Mouse (Mus musculus) midbrain, embryonic 16.5 days (tissue): ENCODE data around the gene Pip4k2b. TPM values are rescaled to one million over a fixed set of nuclear protein-coding genes. Genes with fewer than 3 reads are reported as not detected.
A peak's percentile ranks its signal among the peaks of the same experiment; 100 is the strongest.

Experiments
- ATAC-seq: fragments of 200-750 bp; cut with Nextera tagmentation; 2 replicates; pipeline ENCODE4 v1.8.0; 2017; ENCODE audit warnings: moderate TSS enrichment
- H3K27ac ChIP-seq: fragments of 300-500 bp; sonication (generic); 2 replicates; pipeline ENCODE4 v1.5.1; 2014; ENCODE audit warnings: mild to moderate bottlenecking, low read length, mixed read lengths
- H3K27me3 ChIP-seq: fragments of 300-500 bp; sonication (generic); 2 replicates; pipeline ENCODE4 v1.6.1; 2014; ENCODE audit warnings: low read depth, low read length, mixed read lengths; ENCODE audit not compliant: control insufficient read depth, insufficient read depth
- H3K36me3 ChIP-seq: fragments of 300-500 bp; sonication (generic); 2 replicates; pipeline ENCODE4 v1.6.1; 2014; ENCODE audit warnings: mild to moderate bottlenecking, low read length, moderate library complexity, mixed read lengths; ENCODE audit not compliant: control insufficient read depth, insufficient read depth
- H3K4me1 ChIP-seq: fragments of 300-500 bp; sonication (generic); 2 replicates; pipeline ENCODE4 v1.6.1; 2014; ENCODE audit warnings: mild to moderate bottlenecking, low read length, mixed read lengths; ENCODE audit not compliant: control insufficient read depth, insufficient read depth
- H3K4me2 ChIP-seq: fragments of 300-500 bp; sonication (generic); 2 replicates; pipeline ENCODE4 v1.6.1; 2014; ENCODE audit warnings: mild to moderate bottlenecking, low read length, mixed read lengths
- H3K4me3 ChIP-seq: fragments of 300-500 bp; sonication (generic); 2 replicates; pipeline ENCODE4 v1.5.1; 2014; ENCODE audit warnings: low read depth, mild to moderate bottlenecking, low read length, moderate library complexity, mixed read lengths
- H3K9ac ChIP-seq: fragments of 300-500 bp; sonication (generic); 2 replicates; pipeline ENCODE4 v1.6.1; 2014; ENCODE audit warnings: low read depth, low read length, mixed read lengths
- H3K9me3 ChIP-seq: fragments of 300-500 bp; sonication (generic); replicated peaks from 2 replicates; pipeline ENCODE4 v1.6.1; 2014; ENCODE audit warnings: mild to moderate bottlenecking, low read length, mixed read lengths; ENCODE audit not compliant: control insufficient read depth, poor library complexity, severe bottlenecking
- WGBS: fragments of 180-500 bp; shearing (Covaris S2); extraction: QIAGEN DNeasy Blood & Tissue Kit; methylation state at CpG from one replicate; pipeline ENCODE4 v1.1.7; 2014; 5-methylcytosine and 5-hydroxymethylcytosine counted together
- polyA plus RNA-seq: library from polyadenylated mRNA; unstranded; fragments of >200 nt; fragmentation: Nextera tagmentation; extraction: Ambion mirVana; gene quantifications from 2 replicates; pipeline ENCODE4 v1.2.1, GENCODE M21; 2015

Pip4k2b gene
- polyA plus RNA-seq, 1 experiment from 2014 or later: 5.1 TPM

GRCm38 (mm10) chr11:97779968-97780701, 35.6 kb upstream of the Pip4k2b start:
- 76% methylated on average over 2 of the region's 2 CpGs for WGBS
- no peak for ATAC-seq
- Histone ChIP-seq H3K9ac (no peak overlapping the region), H3K4me1 (peaks cover 18% of the 10 kb centered on the region), H3K27ac (no peak overlapping the region), H3K36me3 (peaks cover 34% of the 10 kb centered on the region), H3K4me2 (peak overlapping the region; percentile 82; the same call in 1 of the 2 replicates), H3K27me3 (no peaks in the 10 kb centered on the region), H3K4me3 (no peak overlapping the region), H3K9me3 (no peaks in the 10 kb centered on the region)

DNA sequence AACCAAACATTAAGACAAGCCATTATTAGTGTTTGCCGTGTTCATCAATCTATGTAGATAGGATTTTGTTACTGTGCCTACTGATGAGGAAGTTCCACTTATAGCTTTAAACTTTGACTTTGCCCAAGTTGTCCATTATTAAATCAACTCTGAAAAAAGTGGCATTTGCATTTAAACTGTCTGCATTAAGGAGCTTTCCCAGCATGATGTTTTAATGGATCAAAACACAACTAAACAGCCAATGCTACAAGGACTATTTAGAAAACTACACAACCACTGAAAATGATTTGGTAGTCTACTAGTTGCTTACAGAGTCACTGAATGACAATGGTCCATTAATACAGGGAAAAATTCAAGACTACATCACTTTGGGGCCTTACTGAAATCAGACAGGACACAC, 34.4 kb upstream of the Pip4k2b start:
- 95% methylated on average over 1 of the region's 1 CpGs for WGBS
- Histone ChIP-seq H3K9me3 (no peaks in the 10 kb centered on the region), H3K4me1 (peaks cover 18% of the 10 kb centered on the region), H3K27me3 (no peaks in the 10 kb centered on the region), H3K4me2 (no peak overlapping the region), H3K27ac (no peak overlapping the region), H3K4me3 (no peak overlapping the region), H3K36me3 (peaks cover 35% of the 10 kb centered on the region), H3K9ac (no peak overlapping the region)
- no peak for ATAC-seq

DNA sequence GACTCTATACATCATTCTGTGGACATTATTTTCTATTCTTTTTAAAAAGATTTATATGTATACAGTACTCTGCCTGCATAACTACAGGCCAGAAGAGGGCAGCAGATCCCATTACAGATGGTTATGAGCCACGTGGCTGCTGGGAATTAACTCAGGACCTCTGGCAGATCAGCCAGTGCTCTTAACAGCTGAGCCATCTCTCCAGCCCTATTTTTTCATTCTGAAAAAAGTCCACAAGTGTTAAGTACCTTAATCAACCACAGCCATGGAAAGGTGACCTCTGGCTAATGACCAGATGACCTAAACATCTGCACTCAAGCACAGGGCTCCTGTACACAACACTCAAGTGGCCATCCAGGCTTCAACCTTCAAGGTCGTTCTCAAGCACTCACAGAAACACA, 32.6 kb upstream of the Pip4k2b start:
- H3K9ac ChIP-seq: no peak overlapping the region
- no peak overlapping the region for H3K27ac ChIP-seq
- H3K9me3 ChIP-seq: no peaks in the 10 kb centered on the region
- H3K27me3 ChIP-seq: no peaks in the 10 kb centered on the region
- no peak overlapping the region for H3K4me3 ChIP-seq
- 43% methylated on average over 2 of the region's 2 CpGs for WGBS
- H3K36me3 ChIP-seq: peaks cover 35% of the 10 kb centered on the region
- peaks cover 18% of the 10 kb centered on the region for H3K4me1 ChIP-seq
- no peak for ATAC-seq
- H3K4me2 ChIP-seq: no peak overlapping the region

GRCm38 (mm10) chr11:97776497-97777128, 32.1 kb upstream of the Pip4k2b start:
- Histone ChIP-seq H3K9ac (no peak overlapping the region), H3K36me3 (peaks cover 35% of the 10 kb centered on the region), H3K27me3 (no peaks in the 10 kb centered on the region), H3K9me3 (no peaks in the 10 kb centered on the region), H3K4me3 (no peak overlapping the region), H3K4me1 (peaks cover 18% of the 10 kb centered on the region), H3K27ac (no peak overlapping the region), H3K4me2 (no peak overlapping the region)
- WGBS: 58% methylated on average over 5 of the region's 5 CpGs
- peak; percentile 25; the same call in 1 of the 2 replicates for ATAC-seq

DNA sequence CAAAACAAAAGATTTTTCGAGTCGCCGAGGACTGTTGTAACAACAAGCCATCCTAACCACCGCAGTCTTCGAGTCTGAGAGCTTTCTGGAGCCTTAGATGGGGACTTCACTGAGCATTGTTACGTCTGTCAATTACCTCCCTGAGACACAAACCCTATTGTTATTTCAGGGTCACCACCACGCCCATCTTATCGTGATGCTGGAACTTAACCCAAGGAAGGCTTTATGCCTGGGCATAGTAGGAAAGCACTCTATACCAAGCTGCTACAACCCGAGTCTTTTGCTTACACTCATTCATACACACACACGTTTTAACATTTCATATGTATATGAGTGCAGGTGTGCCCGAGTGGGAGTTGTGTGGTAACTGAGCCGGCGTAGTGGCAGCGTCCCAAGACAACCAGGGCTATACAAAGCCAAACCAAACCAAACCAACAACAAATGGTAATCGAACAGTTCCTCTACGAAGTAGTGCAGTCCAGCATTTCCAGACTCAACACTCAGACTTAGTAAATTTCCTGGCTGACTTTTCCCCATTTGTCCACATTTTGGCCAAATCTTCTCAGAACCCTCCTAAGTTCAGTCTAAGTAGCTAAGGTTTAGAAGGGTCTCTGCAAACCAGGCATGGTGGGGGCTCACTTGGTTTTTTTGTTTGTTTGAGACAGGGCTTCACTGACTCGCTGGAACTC, 31.4 kb upstream of the Pip4k2b start, which contains the start of gene 1700001P01Rik:
Gene 1700001P01Rik, minus strand, starts transcription at position 111 of the 689 bp plus-strand sequence.
- no peaks in the 10 kb centered on the region for H3K9me3 ChIP-seq
- H3K27me3 ChIP-seq: no peaks in the 10 kb centered on the region
- H3K27ac ChIP-seq: no peak within 1 kb of the TSS
- no peak for ATAC-seq
- no peak within 1 kb of the TSS for H3K4me3 ChIP-seq
- peaks cover 35% of the 10 kb centered on the region for H3K36me3 ChIP-seq
- WGBS: 45% methylated on average over 17 of the region's 17 CpGs
- H3K4me2 ChIP-seq: no peak within 1 kb of the TSS
- H3K4me1 ChIP-seq: peaks cover 13% of the 10 kb centered on the region
- H3K9ac ChIP-seq: no peak within 1 kb of the TSS

DNA sequence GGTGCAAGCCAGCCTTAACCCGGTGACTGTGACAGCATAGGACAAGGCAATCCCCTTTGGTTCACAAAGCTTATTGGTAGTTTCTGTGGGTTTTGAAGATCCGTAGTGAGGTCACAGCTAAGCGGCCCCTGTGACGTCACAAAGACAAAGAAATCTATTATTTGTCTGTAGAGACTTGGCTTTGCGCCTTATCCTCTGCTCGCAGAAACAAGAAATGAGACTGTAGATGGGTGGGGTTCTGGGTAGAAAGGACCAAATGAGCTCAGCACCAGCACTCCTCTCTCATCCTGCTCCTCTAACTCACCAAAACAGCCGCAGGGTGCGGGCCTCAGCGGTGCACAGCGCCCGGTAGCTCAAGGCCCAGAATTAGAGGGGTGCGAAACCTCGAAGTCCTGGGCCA, 30.7 kb upstream of the Pip4k2b start:
- 77% methylated on average over 13 of the region's 13 CpGs for WGBS
- Histone ChIP-seq H3K36me3 (peaks cover 33% of the 10 kb centered on the region), H3K27me3 (no peaks in the 10 kb centered on the region), H3K4me1 (peaks cover 5% of the 10 kb centered on the region), H3K4me3 (no peak overlapping the region), H3K27ac (no peak overlapping the region), H3K9ac (no peak overlapping the region), H3K4me2 (no peak overlapping the region), H3K9me3 (no peaks in the 10 kb centered on the region)
- ATAC-seq: no peak

DNA sequence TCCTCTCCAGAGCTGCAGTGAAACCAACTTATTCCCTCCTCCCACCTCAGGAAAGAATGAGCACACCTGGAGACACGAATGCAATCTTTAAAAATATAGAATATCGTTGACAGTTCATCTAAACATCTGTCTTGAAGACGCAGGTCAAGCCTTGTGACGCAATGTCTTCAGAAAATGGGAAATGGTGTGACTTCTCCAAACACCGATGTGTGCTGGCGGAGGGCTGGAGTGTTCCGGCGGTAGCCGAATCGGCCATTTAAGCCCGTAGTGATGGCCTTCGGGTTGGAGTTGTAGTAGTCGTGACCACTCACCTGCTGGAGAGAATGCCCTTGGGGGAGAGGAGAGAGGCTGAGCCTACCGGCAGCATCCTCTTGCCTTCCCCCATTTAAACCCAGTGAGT, 26.9 kb upstream of the Pip4k2b start:
- H3K4me3 ChIP-seq: no peak overlapping the region
- H3K9ac ChIP-seq: no peak overlapping the region
- H3K4me2 ChIP-seq: no peak overlapping the region
- no peaks in the 10 kb centered on the region for H3K4me1 ChIP-seq
- no peaks in the 10 kb centered on the region for H3K27me3 ChIP-seq
- WGBS: 78% methylated on average over 14 of the region's 14 CpGs
- no peaks in the 10 kb centered on the region for H3K9me3 ChIP-seq
- ATAC-seq: no peak
- H3K27ac ChIP-seq: no peak overlapping the region
- peaks cover 5% of the 10 kb centered on the region; the same call in 1 of the 2 replicates for H3K36me3 ChIP-seq

- H3K27ac ChIP-seq: no peak overlapping the region
- no peaks in the 10 kb centered on the region for H3K36me3 ChIP-seq
- no peak overlapping the region for H3K9ac ChIP-seq
- H3K4me1 ChIP-seq: peaks cover 10% of the 10 kb centered on the region
- H3K4me2 ChIP-seq: no peak overlapping the region
- H3K27me3 ChIP-seq: no peaks in the 10 kb centered on the region
- H3K9me3 ChIP-seq: no peaks in the 10 kb centered on the region
- ATAC-seq: no peak
- 35% methylated on average over 2 of the region's 2 CpGs for WGBS
- no peak overlapping the region for H3K4me3 ChIP-seq
Observed at GRCm38 (mm10) chr11:97769704-97770103, 25.2 kb upstream of the Pip4k2b start.
